Mouse (Mus musculus) cerebellum, adult (tissue): Measurements from ENCODE around the gene Ogfod1.

Experiments used
- ATAC-seq: cut with Nextera tagmentation; 2 replicates; pipeline ENCODE4 v1.9.2; 2017; ENCODE audit warnings: mild to moderate bottlenecking, moderate library complexity, mixed read lengths; ENCODE audit not compliant: insufficient number of reproducible peaks, low FRiP score, low TSS enrichment

The Ogfod1 gene

DNA sequence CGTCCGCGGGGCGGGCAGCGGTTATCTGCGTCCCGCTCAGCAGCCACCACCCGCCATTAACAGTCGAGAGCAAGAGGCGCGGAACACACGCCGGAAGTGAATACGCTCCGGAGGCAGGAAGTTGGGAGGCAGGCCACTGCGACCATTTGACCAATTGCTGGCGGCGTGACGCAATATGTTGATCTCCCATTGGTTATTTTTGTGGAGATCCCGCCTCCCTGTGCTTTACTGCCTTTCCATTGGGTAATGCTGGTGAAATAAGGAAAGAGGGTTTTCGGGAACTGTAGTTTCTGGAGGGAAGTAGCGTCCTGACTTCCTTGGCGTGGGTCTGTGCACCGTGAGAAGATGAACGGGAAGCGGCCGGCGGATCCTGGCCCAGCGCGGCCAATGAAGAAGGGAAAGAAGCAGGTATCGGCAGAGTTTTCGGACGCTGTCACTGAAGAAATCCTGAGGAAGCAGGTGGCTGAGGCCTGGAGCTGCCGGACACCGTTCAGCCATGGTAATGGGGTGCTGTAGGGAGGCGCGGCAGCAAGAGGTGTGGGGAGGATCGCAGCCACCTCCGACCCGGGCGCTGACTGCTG, at the start of gene Ogfod1, which contains the start of gene Nudt21:
Gene Ogfod1, plus strand, starts transcription at position 255 of the 581 bp plus-strand sequence.
Gene Nudt21, minus strand, starts transcription at position 88 of the 581 bp plus-strand sequence.
- ATAC-seq, result peak; percentile 99

DNA sequence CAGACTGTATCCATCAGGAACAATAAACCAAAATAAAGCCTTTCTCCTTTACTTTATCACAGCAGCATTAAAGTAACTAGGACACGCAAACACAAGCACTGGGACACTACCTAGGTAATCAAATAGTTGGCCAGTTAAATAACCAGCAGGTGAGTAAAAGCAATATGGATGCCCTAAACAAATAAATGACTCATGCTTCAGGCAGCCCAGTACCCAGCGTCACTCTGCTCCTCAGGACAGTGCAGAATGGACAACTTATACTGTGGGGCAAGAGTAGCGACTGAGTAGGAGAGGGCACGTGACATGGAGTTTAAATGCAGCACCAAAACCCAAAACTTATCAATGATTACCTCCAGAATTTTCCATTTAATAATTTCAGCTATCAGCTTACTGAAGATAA, 47.3 kb upstream of the Ogfod1 start:
- ATAC-seq, result no peak

- no peak for ATAC-seq
Measured at GRCm38 (mm10) chr8:93998961-93999360, 38.0 kb upstream of the Ogfod1 start.

- no peak for ATAC-seq
Measured at GRCm38 (mm10) chr8:94004139-94004538, 32.9 kb upstream of the Ogfod1 start.

- no peak for ATAC-seq
Measured at GRCm38 (mm10) chr8:94009243-94009845, 27.7 kb upstream of the Ogfod1 start.

GRCm38 (mm10) chr8:94010101-94010705, 26.8 kb upstream of the Ogfod1 start:
- ATAC-seq, result no peak

DNA sequence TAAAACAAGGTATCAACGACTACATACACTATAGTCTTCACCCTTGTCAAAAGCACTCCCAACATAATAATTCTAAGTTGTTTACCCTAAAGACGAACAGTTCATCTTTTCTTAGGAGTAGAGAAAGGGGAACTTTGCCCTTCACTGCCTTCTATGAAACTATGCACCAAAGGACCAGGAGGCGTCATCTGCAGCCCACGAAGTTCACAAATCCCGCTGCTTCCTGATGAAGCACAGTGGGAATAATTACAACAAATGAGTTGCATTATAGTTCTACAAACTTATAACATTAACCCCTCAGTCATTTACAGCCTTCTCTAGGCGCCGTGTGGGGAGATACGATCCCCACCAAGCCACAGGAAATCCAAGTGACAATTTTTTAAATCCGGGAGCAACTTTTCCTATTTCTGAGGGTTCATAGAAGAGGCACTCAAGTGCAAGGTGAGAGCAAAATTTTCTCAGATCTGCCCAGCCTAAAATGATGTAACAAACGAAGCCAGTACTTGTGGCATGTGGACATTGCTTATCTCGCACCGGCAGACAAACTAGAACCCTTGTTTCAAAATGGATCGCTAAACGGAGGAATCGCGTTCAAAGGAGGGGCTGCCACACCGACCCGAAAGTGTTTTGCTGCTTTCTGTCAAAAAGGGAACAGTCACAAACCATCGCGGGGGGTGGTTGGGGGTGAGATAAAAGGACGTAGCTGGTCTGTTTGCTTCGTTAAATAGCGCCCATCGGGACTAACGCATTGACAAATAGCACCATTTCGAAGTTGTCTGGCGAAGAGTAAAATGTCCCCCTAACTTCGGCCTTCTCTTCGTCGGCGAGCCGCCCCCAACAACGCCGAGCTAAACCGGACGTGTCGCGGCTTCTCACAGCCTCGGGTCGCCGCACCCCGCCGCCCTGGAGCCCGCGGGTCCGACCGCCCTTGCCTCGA, 25.7 kb upstream of the Ogfod1 start:
- no peak for ATAC-seq

DNA sequence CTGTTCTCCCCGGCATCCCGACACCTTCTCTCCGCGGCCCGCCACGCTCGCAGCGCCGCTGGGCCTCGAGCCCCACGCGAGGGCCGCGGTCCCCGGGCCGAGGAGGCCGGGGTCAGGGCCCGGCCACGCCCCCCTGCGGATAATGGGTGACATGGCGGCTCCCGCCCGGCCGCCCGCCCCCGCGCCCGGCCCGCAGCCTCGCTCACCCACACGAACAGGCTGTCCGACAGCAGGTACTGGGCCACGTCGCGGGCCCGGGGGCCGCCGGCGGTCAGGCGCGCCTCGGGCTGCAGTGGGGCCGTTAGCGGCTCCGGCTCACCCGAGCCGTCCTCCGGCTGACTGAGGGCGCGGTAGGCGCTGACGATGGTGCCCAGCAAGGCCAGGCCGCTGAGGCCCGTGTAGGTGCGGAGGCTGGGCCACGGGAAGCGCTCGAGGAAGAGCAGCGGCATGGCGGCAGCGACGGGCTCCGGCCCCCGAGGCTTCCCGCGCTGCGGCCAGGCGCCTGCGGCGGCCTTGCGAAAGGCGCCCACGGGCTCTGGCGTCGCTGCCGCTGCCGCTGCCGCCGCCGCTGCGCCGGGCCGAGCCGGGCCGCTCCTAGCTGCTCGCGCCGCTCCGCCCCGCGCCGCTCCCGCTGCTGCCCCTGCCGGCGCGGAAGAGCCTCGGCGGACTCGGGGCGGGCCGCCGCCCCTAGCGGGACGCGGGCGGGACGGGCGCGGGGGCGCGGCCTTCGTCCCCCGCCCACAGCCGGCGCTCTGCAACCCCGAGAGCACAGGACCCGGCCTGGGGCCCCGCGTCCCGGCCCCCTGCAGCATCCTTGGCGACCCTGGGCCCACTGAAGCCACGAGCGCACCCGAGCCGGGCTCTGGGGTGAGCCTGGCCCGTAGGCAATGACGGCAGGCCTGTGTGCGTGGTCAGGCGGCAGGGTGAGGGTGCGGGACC, 24.7 kb upstream of the Ogfod1 start, which contains the start of gene Amfr:
Gene Amfr, minus strand, starts transcription at position 830 of the 939 bp plus-strand sequence.
- ATAC-seq, result peak; percentile 88

- no peak for ATAC-seq
Measured at GRCm38 (mm10) chr8:94013026-94013612, 23.9 kb upstream of the Ogfod1 start.

GRCm38 (mm10) chr8:94023916-94024315, 13.1 kb upstream of the Ogfod1 start:
- ATAC-seq, result no peak

DNA sequence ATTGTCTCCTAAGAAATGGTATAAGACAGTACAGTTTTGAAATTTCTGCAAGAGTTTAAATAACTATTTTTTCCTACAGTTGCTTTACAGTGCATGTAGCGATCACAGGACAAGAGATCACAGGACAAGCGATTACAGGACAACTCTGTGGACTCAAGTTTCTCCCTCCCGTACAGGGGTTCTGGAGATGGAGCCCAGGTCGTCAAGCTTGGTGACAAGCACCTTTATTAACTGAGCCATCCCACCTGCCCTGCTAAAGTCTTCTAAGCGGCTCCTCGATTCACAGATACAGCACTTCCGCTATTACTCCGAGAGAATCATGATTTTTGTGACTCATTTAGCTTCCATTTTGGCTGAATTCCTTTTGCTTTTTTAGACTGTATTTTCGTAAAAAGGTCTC, 7.3 kb upstream of the Ogfod1 start:
- ATAC-seq, result no peak

DNA sequence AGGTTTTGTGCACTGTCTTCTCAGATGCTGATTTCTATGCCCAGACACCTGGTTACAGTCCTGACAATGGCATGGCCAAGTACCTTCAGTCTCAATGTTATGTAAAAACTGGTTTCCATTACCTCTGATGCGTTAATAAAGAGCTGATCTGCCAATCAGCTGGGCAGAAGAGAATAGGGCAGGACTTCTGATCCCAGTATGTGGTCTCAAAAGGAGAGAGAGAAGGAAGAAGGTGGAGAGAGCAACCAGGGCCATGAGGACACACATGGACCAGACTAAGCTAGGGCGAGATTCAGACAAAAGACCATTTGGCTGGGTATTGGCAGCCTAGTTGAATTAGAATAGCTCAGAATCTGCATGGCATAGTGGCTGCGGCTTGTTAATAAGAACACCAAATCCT, 3.4 kb upstream of the Ogfod1 start:
- no peak for ATAC-seq

DNA sequence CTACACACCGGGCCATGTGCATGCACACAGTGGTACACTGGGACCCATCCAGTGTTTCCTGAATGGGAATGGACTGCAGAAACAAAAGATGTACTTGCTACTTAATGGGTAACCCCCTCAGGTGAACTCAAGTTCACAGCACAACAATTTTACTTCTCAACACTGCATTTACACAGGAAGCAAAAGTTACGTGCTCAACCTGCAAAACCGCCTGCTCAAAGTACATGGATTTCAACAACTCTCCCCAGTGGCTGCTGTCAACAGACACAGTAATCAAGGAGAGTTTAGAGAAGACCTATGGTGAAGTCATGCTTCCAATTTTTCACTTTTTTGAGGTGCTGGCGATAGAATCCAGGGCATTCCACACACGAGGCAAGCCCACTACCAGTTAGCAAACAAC, 1.8 kb upstream of the Ogfod1 start:
- no peak for ATAC-seq

DNA sequence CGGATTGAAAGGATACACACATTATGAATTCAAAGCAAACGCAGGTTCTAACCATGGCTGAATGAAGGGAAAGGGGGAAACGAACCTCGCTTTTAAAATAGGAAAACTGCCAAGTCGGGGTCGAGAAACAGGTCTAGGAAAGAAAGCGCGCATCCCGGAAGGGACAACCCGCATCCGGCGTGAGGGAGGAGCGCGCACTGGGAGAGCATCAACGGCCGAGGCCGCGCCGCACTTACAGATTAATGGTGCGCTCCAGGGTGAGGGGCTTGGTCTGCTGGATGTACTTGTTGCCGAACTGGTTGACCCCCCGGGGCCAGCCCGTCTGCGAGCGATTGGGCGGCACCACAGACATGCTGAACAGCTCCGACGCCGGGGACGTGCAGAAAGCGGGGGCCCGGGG, 457 bp upstream of the Ogfod1 start:
- peak; percentile 47 for ATAC-seq

GRCm38 (mm10) chr8:94037806-94038205, 808 bp downstream of the Ogfod1 start:
- no peak for ATAC-seq

- no peak for ATAC-seq
Measured at GRCm38 (mm10) chr8:94047845-94048244, 10.8 kb downstream of the Ogfod1 start.

GRCm38 (mm10) chr8:94052696-94053095, 15.7 kb downstream of the Ogfod1 start:
- ATAC-seq, result no peak

DNA sequence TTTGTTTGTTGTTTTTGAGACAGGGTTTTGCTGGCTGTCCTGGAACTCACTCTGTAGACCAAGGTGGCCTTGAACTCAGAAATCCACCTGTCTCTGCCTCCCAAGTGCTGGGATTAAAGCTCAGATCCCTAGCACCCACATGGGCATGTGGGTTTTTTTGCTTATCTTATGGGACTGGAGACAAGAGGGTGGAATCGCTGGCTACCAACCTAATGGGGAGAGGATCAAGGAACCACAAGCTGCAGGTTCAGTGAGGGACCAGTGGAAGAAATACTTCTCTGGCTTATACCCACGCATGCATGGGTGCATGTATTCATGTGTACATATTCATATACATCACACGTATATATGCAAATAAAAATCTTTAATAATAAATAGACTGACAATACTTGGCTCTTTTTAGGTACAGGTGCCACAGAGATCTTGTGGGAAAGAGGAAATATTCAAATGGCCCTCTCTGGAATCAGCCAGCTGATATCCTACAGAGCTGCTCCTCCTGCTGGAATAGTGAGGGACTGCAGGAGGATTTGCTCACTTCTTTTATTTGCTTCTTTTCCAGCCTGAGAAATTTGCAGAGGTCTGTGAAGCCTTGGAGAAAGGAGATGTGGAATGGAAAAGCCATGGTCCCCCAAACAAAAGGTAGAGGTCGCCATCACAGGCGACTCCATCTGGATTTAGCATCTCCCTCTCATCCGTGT, 20.3 kb downstream of the Ogfod1 start:
- ATAC-seq, result no peak
